Mouse (Mus musculus) heart, adult 2 months (tissue): ENCODE data around the gene Myo1d. TPM values are rescaled to one million over a fixed set of nuclear protein-coding genes. Genes with fewer than 3 reads are reported as not detected.

Source experiments
- DNase-seq, 2 experiments: peaks; one replicate each; pipeline ENCODE4 v3.0.0; 2021
- H3K27ac ChIP-seq: fragments of 200-600 bp; 2 replicates; pipeline ENCODE4 v1.8.1; 2022
- H3K27me3 ChIP-seq: fragments of 200-500 bp; 2 replicates; pipeline ENCODE4 v1.6.1; 2012; ENCODE audit warnings: mild to moderate bottlenecking, low read length, inconsistent platforms, mixed read lengths; ENCODE audit not compliant: control insufficient read depth, insufficient read depth
- H3K36me3 ChIP-seq: fragments of 200-500 bp; 2 replicates; pipeline ENCODE4 v1.6.1; 2012; ENCODE audit warnings: low read length, inconsistent platforms; ENCODE audit not compliant: control insufficient read depth, insufficient read depth
- H3K4me1 ChIP-seq: fragments of 200-500 bp; 2 replicates; pipeline ENCODE4 v1.6.1; 2011; ENCODE audit warnings: low read length; ENCODE audit not compliant: control insufficient read depth, insufficient read depth
- H3K4me3 ChIP-seq: fragments of 200-600 bp; 2 replicates; pipeline ENCODE4 v1.8.1; 2022
- H3K79me2 ChIP-seq: fragments of 200-500 bp; replicated peaks from 2 replicates; pipeline ENCODE4 v1.6.1; 2012; ENCODE audit warnings: mild to moderate bottlenecking, inconsistent platforms, low read length, moderate library complexity, mixed read lengths; ENCODE audit not compliant: control insufficient read depth, insufficient read depth
- H3K9ac ChIP-seq: fragments of 200-500 bp; 2 replicates; pipeline ENCODE4 v1.6.1; 2012; ENCODE audit warnings: low read depth, mild to moderate bottlenecking, control low read depth, inconsistent platforms, low read length, mixed read lengths
- CTCF ChIP-seq: fragments of 200-600 bp; IDR thresholded peaks from 2 replicates; pipeline ENCODE4 v1.8.1; 2022; ENCODE audit warnings: antibody characterized with exemption, mild to moderate bottlenecking, moderate library complexity
- EP300 ChIP-seq: fragments of 200-500 bp; IDR thresholded peaks from 2 replicates; pipeline ENCODE4 v1.6.1; 2011; ENCODE audit warnings: low read depth, low read length, control low read depth; ENCODE audit not compliant: insufficient read depth
- POLR2A ChIP-seq: fragments of 200-500 bp; IDR thresholded peaks from 2 replicates; pipeline ENCODE4 v1.6.1; 2011; ENCODE audit warnings: mild to moderate bottlenecking, low read depth, low read length, control low read depth; ENCODE audit not compliant: insufficient read depth
- WGBS: fragments of 180-500 bp; shearing (Covaris S2); methylation state at CpG from one replicate; pipeline ENCODE4 v1.1.7; 2018; 5-methylcytosine and 5-hydroxymethylcytosine counted together
- intact Hi-C: fragments of 180-260 bp; cut with DNase I; formaldehyde crosslinking; loops from one replicate; pipeline ENCODE4 v1.15.1; 2025
- polyA plus RNA-seq: library from polyadenylated mRNA; depleted of rRNA; stranded (reverse); fragments of >200 nt; gene quantifications from 2 replicates; pipeline ENCODE4 v1.2.3, GENCODE M21; 2012
- total RNA-seq, 2 experiments: library from RNA; stranded (reverse); gene quantifications; 2 replicates each; pipeline ENCODE4 v1.2.3; 2021

The Myo1d gene
- total and polyA plus RNA-seq, 3 experiments = 8.2 to 10.0 (median 9.3) TPM

GRCm38 (mm10) chr11:80577747-80578640 is 201.8 kb downstream of the Myo1d start:
- DNase-seq = peak in 1 of 2 experiments; percentile 7
- Histone ChIP-seq H3K36me3 (no peaks in the 10 kb centered on the region), H3K4me3 (no peak overlapping the region), H3K79me2 (no peaks in the 10 kb centered on the region), H3K27ac (no peak overlapping the region), H3K4me1 (no peaks in the 10 kb centered on the region), H3K9ac (no peak overlapping the region), H3K27me3 (no peaks in the 10 kb centered on the region)
- TF ChIP-seq CTCF (no peak), POLR2A (no peak), EP300 (no peak)
- intact Hi-C loops = no loop called here
- 59% methylated on average over 14 of the region's 14 CpGs for WGBS

GRCm38 (mm10) chr11:80575794-80576193 is 204.0 kb downstream of the Myo1d start:
- 67% methylated on average over 3 of the region's 3 CpGs for WGBS
- Histone ChIP-seq H3K4me1 (no peaks in the 10 kb centered on the region), H3K4me3 (no peak overlapping the region), H3K36me3 (no peaks in the 10 kb centered on the region), H3K27me3 (no peaks in the 10 kb centered on the region), H3K9ac (no peak overlapping the region), H3K79me2 (no peaks in the 10 kb centered on the region), H3K27ac (no peak overlapping the region)
- TF ChIP-seq EP300 = no peak
- TF ChIP-seq POLR2A = no peak
- no peak for TF ChIP-seq CTCF
- DNase-seq = no peak
- intact Hi-C loops = no loop called here

GRCm38 (mm10) chr11:80566286-80566685 is 213.5 kb downstream of the Myo1d start:
- H3K27me3 ChIP-seq = no peaks in the 10 kb centered on the region
- H3K27ac ChIP-seq = no peak overlapping the region
- H3K36me3 ChIP-seq = peaks cover 3% of the 10 kb centered on the region; the same call in 1 of the 2 replicates
- intact Hi-C loops = no loop called here
- no peaks in the 10 kb centered on the region for H3K79me2 ChIP-seq
- no peak for DNase-seq
- TF ChIP-seq CTCF (no peak), POLR2A (no peak), EP300 (no peak)
- H3K4me1 ChIP-seq = peaks cover 4% of the 10 kb centered on the region; the same call in 1 of the 2 replicates
- no peak overlapping the region for H3K4me3 ChIP-seq
- 49% methylated on average over 3 of the region's 3 CpGs for WGBS
- no peak overlapping the region for H3K9ac ChIP-seq

GRCm38 (mm10) chr11:80564975-80565965 is 214.6 kb downstream of the Myo1d start:
- DNase-seq = peak in 1 of 2 experiments; percentile 7
- 34% methylated on average over 7 of the region's 7 CpGs for WGBS
- Histone ChIP-seq H3K27ac (no peak overlapping the region), H3K79me2 (no peaks in the 10 kb centered on the region), H3K9ac (no peak overlapping the region), H3K36me3 (peaks cover 3% of the 10 kb centered on the region; the same call in 1 of the 2 replicates), H3K4me3 (no peak overlapping the region), H3K4me1 (peaks cover 4% of the 10 kb centered on the region; the same call in 1 of the 2 replicates), H3K27me3 (no peaks in the 10 kb centered on the region)
- no peak for TF ChIP-seq POLR2A
- TF ChIP-seq EP300 = no peak
- no peak for TF ChIP-seq CTCF
- intact Hi-C loops = no loop called here

GRCm38 (mm10) chr11:80562479-80562878 is 217.3 kb downstream of the Myo1d start:
- H3K4me1 ChIP-seq = peaks cover 4% of the 10 kb centered on the region; the same call in 1 of the 2 replicates
- H3K27ac ChIP-seq = no peak overlapping the region
- WGBS = 44% methylated on average over 3 of the region's 3 CpGs
- no peak overlapping the region for H3K9ac ChIP-seq
- no peaks in the 10 kb centered on the region for H3K27me3 ChIP-seq
- no peak for DNase-seq
- intact Hi-C loops = no loop called here
- TF ChIP-seq CTCF (peak; percentile 47), POLR2A (no peak), EP300 (no peak)
- no peak overlapping the region for H3K4me3 ChIP-seq
- H3K79me2 ChIP-seq = no peaks in the 10 kb centered on the region
- H3K36me3 ChIP-seq = peaks cover 3% of the 10 kb centered on the region; the same call in 1 of the 2 replicates
